Mouse (Mus musculus) olfactory bulb, adult 2 months (tissue): ENCODE measurements around the gene Rap1gap. TPM values are rescaled to one million over a fixed set of nuclear protein-coding genes. Genes with fewer than 3 reads are reported as not detected.

Experiments used
- H3K27ac ChIP-seq: fragments of 200-500 bp; 2 replicates; pipeline ENCODE4 v1.5.1; 2012; ENCODE audit warnings: low read depth, low read length; ENCODE audit not compliant: insufficient read depth
- H3K4me1 ChIP-seq: fragments of 200-500 bp; 2 replicates; pipeline ENCODE4 v1.6.1; 2012; ENCODE audit warnings: low read length; ENCODE audit not compliant: control insufficient read depth, insufficient read depth
- H3K4me3 ChIP-seq: fragments of 200-500 bp; 2 replicates; pipeline ENCODE4 v1.5.1; 2012; ENCODE audit warnings: mild to moderate bottlenecking, low read depth, low read length, moderate library complexity; ENCODE audit not compliant: insufficient read depth
- CTCF ChIP-seq: fragments of 200-500 bp; IDR thresholded peaks from 2 replicates; pipeline ENCODE4 v1.5.1; 2012; ENCODE audit warnings: low read depth, mild to moderate bottlenecking, low read length, moderate library complexity; ENCODE audit not compliant: insufficient read depth
- POLR2A ChIP-seq: fragments of 200-500 bp; IDR thresholded peaks from 2 replicates; pipeline ENCODE4 v1.6.1; 2012; ENCODE audit warnings: mild to moderate bottlenecking, low read depth, low read length, moderate library complexity; ENCODE audit not compliant: insufficient read depth
- WGBS: fragments of 180-500 bp; shearing (Covaris S2); methylation state at CpG from one replicate; pipeline ENCODE4 v1.1.7; 2018; 5-methylcytosine and 5-hydroxymethylcytosine counted together
- polyA plus RNA-seq: library from polyadenylated mRNA; stranded (reverse); fragments of >200 nt; gene quantifications from 2 replicates; pipeline ENCODE4 v1.2.4, GENCODE M21; 2012; ENCODE audit warnings: low replicate concordance; ENCODE audit not compliant: missing spikeins, insufficient read depth, insufficient read length

The Rap1gap gene
- polyA plus RNA-seq, 1 experiment = not detected

- TF ChIP-seq CTCF = no peak
- Histone ChIP-seq H3K4me3 (no peak overlapping the region), H3K27ac (no peak overlapping the region), H3K4me1 (peaks cover 49% of the 10 kb centered on the region)
- WGBS = 78% methylated on average over 13 of the region's 13 CpGs
Observed at GRCm38 (mm10) chr4:137697156-137697885, 32.8 kb downstream of the Rap1gap start.

- Histone ChIP-seq H3K4me3 (no peak overlapping the region), H3K4me1 (peaks cover 47% of the 10 kb centered on the region), H3K27ac (no peak overlapping the region)
- TF ChIP-seq CTCF = no peak
- 75% methylated on average over 7 of the region's 7 CpGs for WGBS
Observed at GRCm38 (mm10) chr4:137698076-137698985, 33.8 kb downstream of the Rap1gap start.

GRCm38 (mm10) chr4:137699264-137700211 is 35.0 kb downstream of the Rap1gap start:
- Histone ChIP-seq H3K4me3 (no peak overlapping the region), H3K27ac (no peak overlapping the region), H3K4me1 (peaks cover 49% of the 10 kb centered on the region)
- WGBS = 40% methylated on average over 21 of the region's 21 CpGs
- TF ChIP-seq POLR2A = no peak
- TF ChIP-seq CTCF = no peak

- 72% methylated on average over 6 of the region's 6 CpGs for WGBS
- H3K4me3 ChIP-seq = no peak overlapping the region
- no peak overlapping the region for H3K27ac ChIP-seq
- no peak for TF ChIP-seq CTCF
- TF ChIP-seq POLR2A = no peak
- H3K4me1 ChIP-seq = peaks cover 52% of the 10 kb centered on the region
Observed at GRCm38 (mm10) chr4:137700960-137701359, 36.4 kb downstream of the Rap1gap start.

- WGBS = 88% methylated on average over 5 of the region's 5 CpGs
- Histone ChIP-seq H3K27ac (no peak overlapping the region), H3K4me1 (peaks cover 60% of the 10 kb centered on the region), H3K4me3 (no peak overlapping the region)
- TF ChIP-seq POLR2A (no peak), CTCF (no peak)
Observed at GRCm38 (mm10) chr4:137703077-137703476, 38.6 kb downstream of the Rap1gap start.

- peaks cover 55% of the 10 kb centered on the region for H3K4me1 ChIP-seq
- WGBS = 55% methylated on average over 2 of the region's 2 CpGs
Observed at GRCm38 (mm10) chr4:137704561-137704960, 40.0 kb downstream of the Rap1gap start.

GRCm38 (mm10) chr4:137705379-137705778 is 40.9 kb downstream of the Rap1gap start:
- peaks cover 52% of the 10 kb centered on the region for H3K4me1 ChIP-seq
- H3K4me3 ChIP-seq = no peak overlapping the region
- H3K27ac ChIP-seq = no peak overlapping the region
- WGBS = 47% methylated on average over 5 of the region's 5 CpGs
- TF ChIP-seq POLR2A (no peak), CTCF (no peak)

More at GRCm38 (mm10) chr4:137704561-137704960, 40.0 kb downstream of the Rap1gap start:
- Histone ChIP-seq H3K27ac (no peak overlapping the region), H3K4me3 (no peak overlapping the region)
- TF ChIP-seq CTCF (no peak), POLR2A (no peak)

GRCm38 (mm10) chr4:137706510-137706909 is 42.0 kb downstream of the Rap1gap start:
- Histone ChIP-seq H3K27ac (no peak overlapping the region), H3K4me1 (peaks cover 45% of the 10 kb centered on the region), H3K4me3 (no peak overlapping the region)
- WGBS = 83% methylated on average over 7 of the region's 7 CpGs
- TF ChIP-seq CTCF (no peak), POLR2A (no peak)
